Mouse (Mus musculus): ENCODE measurements around the gene Fam189a2.

Fam189a2 gene

GRCm38 (mm10) chr19:24025876-24026275 is 4.9 kb downstream of the Fam189a2 start:
- DNase-seq (ENCODE audit: low read depth in 1 of 2, low spot score in 2 of 2) = no peak

- no peak for DNase-seq (ENCODE audit: low read depth in 1 of 2, low spot score in 2 of 2)
Observed at GRCm38 (mm10) chr19:24024667-24025066, 6.2 kb downstream of the Fam189a2 start.

GRCm38 (mm10) chr19:24024131-24024530 is 6.7 kb downstream of the Fam189a2 start:
- no peak for DNase-seq (ENCODE audit: low read depth in 1 of 2, low spot score in 2 of 2)

GRCm38 (mm10) chr19:24023351-24023750 is 7.5 kb downstream of the Fam189a2 start:
- no peak for DNase-seq (ENCODE audit: low read depth in 1 of 2, low spot score in 2 of 2)

GRCm38 (mm10) chr19:24022771-24023170 is 8.0 kb downstream of the Fam189a2 start:
- no peak for DNase-seq (ENCODE audit: low read depth in 1 of 2, low spot score in 2 of 2)

GRCm38 (mm10) chr19:24022301-24022700 is 8.5 kb downstream of the Fam189a2 start:
- DNase-seq (ENCODE audit: low read depth in 1 of 2, low spot score in 2 of 2) = no peak

- no peak for DNase-seq (ENCODE audit: low read depth in 1 of 2, low spot score in 2 of 2)
Observed at GRCm38 (mm10) chr19:24020736-24021135, 10.1 kb downstream of the Fam189a2 start.

- DNase-seq (ENCODE audit: low read depth in 1 of 2, low spot score in 2 of 2) = no peak
Observed at GRCm38 (mm10) chr19:24019609-24020008, 11.2 kb downstream of the Fam189a2 start.

- DNase-seq (ENCODE audit: low read depth in 1 of 2, low spot score in 2 of 2) = no peak
Observed at GRCm38 (mm10) chr19:24018396-24018795, 12.4 kb downstream of the Fam189a2 start.

GRCm38 (mm10) chr19:24017892-24018291 is 12.9 kb downstream of the Fam189a2 start:
- no peak for DNase-seq (ENCODE audit: low read depth in 1 of 2, low spot score in 2 of 2)

- DNase-seq (ENCODE audit: low read depth in 1 of 2, low spot score in 2 of 2) = no peak
Observed at GRCm38 (mm10) chr19:24017427-24017826, 13.4 kb downstream of the Fam189a2 start.

- peak in 1 of 2 experiments; percentile 33 for DNase-seq (ENCODE audit: low read depth in 1 of 2, low spot score in 2 of 2)
Observed at GRCm38 (mm10) chr19:24016706-24017386, 14.0 kb downstream of the Fam189a2 start.

GRCm38 (mm10) chr19:24013241-24013640 is 17.6 kb downstream of the Fam189a2 start:
- DNase-seq (ENCODE audit: low read depth in 1 of 2, low spot score in 2 of 2) = no peak

- DNase-seq (ENCODE audit: low read depth in 1 of 2, low spot score in 2 of 2) = no peak
Observed at GRCm38 (mm10) chr19:24012479-24012878, 18.3 kb downstream of the Fam189a2 start.

- DNase-seq (ENCODE audit: low read depth in 1 of 2, low spot score in 2 of 2) = no peak
Observed at GRCm38 (mm10) chr19:24007638-24008360, 23.0 kb downstream of the Fam189a2 start.

- DNase-seq (ENCODE audit: low read depth in 1 of 2, low spot score in 2 of 2) = no peak
Observed at GRCm38 (mm10) chr19:24007002-24007637, 23.7 kb downstream of the Fam189a2 start.

GRCm38 (mm10) chr19:23995766-23996399 is 34.9 kb downstream of the Fam189a2 start:
- DNase-seq (ENCODE audit: low read depth in 1 of 2, low spot score in 2 of 2) = no peak

- no peak for DNase-seq (ENCODE audit: low read depth in 1 of 2, low spot score in 2 of 2)
Observed at GRCm38 (mm10) chr19:23988166-23988565, 42.7 kb downstream of the Fam189a2 start.

- no peak for DNase-seq (ENCODE audit: low read depth in 1 of 2, low spot score in 2 of 2)
Observed at GRCm38 (mm10) chr19:23987291-23987690, 43.5 kb downstream of the Fam189a2 start.

- DNase-seq (ENCODE audit: low read depth in 1 of 2, low spot score in 2 of 2) = no peak
Observed at GRCm38 (mm10) chr19:23984186-23984585, 46.6 kb downstream of the Fam189a2 start.

- no peak for DNase-seq (ENCODE audit: low read depth in 1 of 2, low spot score in 2 of 2)
Observed at GRCm38 (mm10) chr19:23980598-23980997, 50.2 kb downstream of the Fam189a2 start.

All from monocyte, adult 2 months (primary cell).